Mouse (Mus musculus) bone marrow, adult 2 months (tissue): ENCODE data around the gene Cds1. TPM values are rescaled to one million over a fixed set of nuclear protein-coding genes. Genes with fewer than 3 reads are reported as not detected.

ENCODE experiments used
- H3K27ac ChIP-seq: fragments of 200-500 bp; 2 replicates; pipeline ENCODE4 v1.5.1; 2012; ENCODE audit warnings: low read depth, mild to moderate bottlenecking, control low read depth, inconsistent platforms, low read length; ENCODE audit not compliant: control insufficient read depth, poor library complexity, insufficient read depth
- H3K4me1 ChIP-seq: fragments of 200-500 bp; 2 replicates; pipeline ENCODE4 v1.6.1; 2011; ENCODE audit warnings: low read length; ENCODE audit not compliant: control insufficient read depth, insufficient read depth
- H3K4me3 ChIP-seq: fragments of 200-500 bp; replicated peaks from 2 replicates; pipeline ENCODE3; 2011; ENCODE audit warnings: mild to moderate bottlenecking, low read depth, low read length, control low read depth; ENCODE audit not compliant: control insufficient read depth
- CTCF ChIP-seq: fragments of 200-500 bp; IDR thresholded peaks from 2 replicates; pipeline ENCODE4 v1.5.1; 2011; ENCODE audit warnings: low read length, control low read depth; ENCODE audit not compliant: control insufficient read depth, insufficient read depth
- POLR2A ChIP-seq: fragments of 200-500 bp; IDR thresholded peaks from 2 replicates; pipeline ENCODE4 v1.6.1; 2011; ENCODE audit warnings: low read depth, mild to moderate bottlenecking, control low read depth, low read length, borderline replicate concordance; ENCODE audit not compliant: control insufficient read depth
- WGBS: fragments of 180-500 bp; shearing (Covaris S2); methylation state at CpG from one replicate; pipeline ENCODE4 v1.1.7; 2018; 5-methylcytosine and 5-hydroxymethylcytosine counted together
- polyA plus RNA-seq: library from polyadenylated mRNA; stranded (reverse); fragments of >200 nt; gene quantifications from 2 replicates; pipeline ENCODE4 v1.2.4, GENCODE M21; 2011; ENCODE audit warnings: low replicate concordance; ENCODE audit not compliant: missing spikeins, insufficient read depth, insufficient read length

The Cds1 gene
- polyA plus RNA-seq, 1 experiment = 1.5 TPM

- no peak overlapping the region for H3K27ac ChIP-seq
- H3K4me3 ChIP-seq = no peak overlapping the region
- no peaks in the 10 kb centered on the region for H3K4me1 ChIP-seq
- no peak for TF ChIP-seq POLR2A
- 86% methylated on average over 11 of the region's 11 CpGs for WGBS
Measured at GRCm38 (mm10) chr5:101854100-101854499, 89.2 kb downstream of the Cds1 start.

GRCm38 (mm10) chr5:101854667-101855066 is 89.7 kb downstream of the Cds1 start:
- H3K27ac ChIP-seq = no peak overlapping the region
- TF ChIP-seq POLR2A (no peak), CTCF (peak; percentile 18; the same call in 1 of the 2 replicates)
- no peaks in the 10 kb centered on the region for H3K4me1 ChIP-seq
- no peak overlapping the region for H3K4me3 ChIP-seq
- 91% methylated on average over 7 of the region's 7 CpGs for WGBS

- 90% methylated on average over 16 of the region's 16 CpGs for WGBS
- no peak for TF ChIP-seq POLR2A
- TF ChIP-seq CTCF = no peak
- H3K27ac ChIP-seq = no peak overlapping the region
- H3K4me3 ChIP-seq = no peak overlapping the region
- no peaks in the 10 kb centered on the region for H3K4me1 ChIP-seq
Measured at GRCm38 (mm10) chr5:101855475-101855874, 90.5 kb downstream of the Cds1 start.

- no peak overlapping the region for H3K27ac ChIP-seq
- TF ChIP-seq POLR2A (no peak), CTCF (no peak)
- H3K4me3 ChIP-seq = no peak overlapping the region
- 89% methylated on average over 10 of the region's 10 CpGs for WGBS
- no peaks in the 10 kb centered on the region; the same call in 1 of the 2 replicates for H3K4me1 ChIP-seq
Measured at GRCm38 (mm10) chr5:101858891-101859436, 94.0 kb downstream of the Cds1 start.

GRCm38 (mm10) chr5:101861786-101862571 is 97.0 kb downstream of the Cds1 start:
- TF ChIP-seq CTCF (no peak), POLR2A (no peak)
- Histone ChIP-seq H3K4me3 (no peak overlapping the region), H3K27ac (no peak overlapping the region), H3K4me1 (no peaks in the 10 kb centered on the region; the same call in 1 of the 2 replicates)
- WGBS = 90% methylated on average over 18 of the region's 18 CpGs

- TF ChIP-seq POLR2A (no peak), CTCF (no peak)
- 88% methylated on average over 8 of the region's 8 CpGs for WGBS
- no peaks in the 10 kb centered on the region; the same call in 1 of the 2 replicates for H3K4me1 ChIP-seq
- H3K4me3 ChIP-seq = no peak overlapping the region
- no peak overlapping the region for H3K27ac ChIP-seq
Measured at GRCm38 (mm10) chr5:101862651-101863050, 97.7 kb downstream of the Cds1 start.

- no peak for TF ChIP-seq POLR2A
- no peak for TF ChIP-seq CTCF
- no peak overlapping the region for H3K27ac ChIP-seq
- 41% methylated on average over 6 of the region's 6 CpGs for WGBS
- H3K4me3 ChIP-seq = no peak overlapping the region
- no peaks in the 10 kb centered on the region; the same call in 1 of the 2 replicates for H3K4me1 ChIP-seq
Measured at GRCm38 (mm10) chr5:101863946-101864345, 99.0 kb downstream of the Cds1 start.

GRCm38 (mm10) chr5:101866722-101867121 is 101.8 kb downstream of the Cds1 start:
- 81% methylated on average over 2 of the region's 2 CpGs for WGBS
- Histone ChIP-seq H3K4me1 (no peaks in the 10 kb centered on the region), H3K27ac (no peak overlapping the region), H3K4me3 (no peak overlapping the region)
- TF ChIP-seq CTCF = no peak
- TF ChIP-seq POLR2A = no peak

Other genes starting within 250 kb of the Cds1 start
- gene Nkx6-1, start 100.1 kb upstream of the Cds1 start, polyA plus RNA-seq = not detected in 2 replicates